Mouse (Mus musculus): ENCODE measurements around the gene Acvr1c.

Acvr1c gene

GRCm38 (mm10) chr2:58282259-58282910 is 75.3 kb downstream of the Acvr1c start:
- in situ Hi-C loops (cut with MboI) = loop anchor here (10.0 kb wide), 2 partner anchors 78 to 228 kb away; partner anchors contain the start of gene Ermn

- in situ Hi-C loops (cut with MboI) = loop anchor here (10.0 kb wide), 2 partner anchors 76 to 226 kb away; partner anchors contain the start of gene Ermn
Measured at GRCm38 (mm10) chr2:58281046-58281445, 76.6 kb downstream of the Acvr1c start.

GRCm38 (mm10) chr2:58279163-58279562 is 78.5 kb downstream of the Acvr1c start:
- in situ Hi-C loops (cut with MboI) = no loop called here

- in situ Hi-C loops (cut with MboI) = no loop called here
Measured at GRCm38 (mm10) chr2:58276454-58276853, 81.2 kb downstream of the Acvr1c start.

GRCm38 (mm10) chr2:58240639-58241038 is 117.1 kb downstream of the Acvr1c start:
- in situ Hi-C loops (cut with MboI) = no loop called here

GRCm38 (mm10) chr2:58237487-58237886 is 120.2 kb downstream of the Acvr1c start:
- in situ Hi-C loops (cut with MboI) = no loop called here
